Mouse (Mus musculus): Measurements from ENCODE around the gene Hsdl1.

Hsdl1 gene

DNA sequence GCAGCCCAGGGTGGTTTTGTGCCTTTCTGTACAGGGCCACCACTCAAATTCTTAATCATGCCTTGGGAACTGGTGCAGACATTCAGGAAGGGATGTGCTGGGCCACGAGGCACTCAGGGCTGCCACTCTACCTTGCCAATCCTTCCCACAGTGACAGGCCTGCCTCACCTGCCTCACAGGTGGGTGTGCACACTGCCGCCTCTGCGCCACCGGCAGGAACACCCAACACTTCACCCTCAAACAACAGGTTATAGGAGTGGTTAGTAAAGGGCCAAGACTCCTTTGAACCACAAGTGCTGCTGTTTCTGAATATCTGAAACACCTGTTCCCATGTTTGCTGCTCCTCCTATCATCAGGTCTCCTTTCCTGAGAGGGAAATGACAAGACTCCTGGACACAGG is 2.6 kb downstream of the Hsdl1 start:
- Histone ChIP-seq H3K9me3 (ENCODE audit: low read length) (no peaks in the 10 kb centered on the region), H3K27me3 (ENCODE audit: insufficient read depth, low read length) (peaks cover 49% of the 10 kb centered on the region), H3K36me3 (ENCODE audit: insufficient read depth, low read length) (peaks cover 13% of the 10 kb centered on the region), H3K4me3 (replicated peaks; ENCODE audit: low read length) (no peak overlapping the region), H3K4me1 (replicated peaks; ENCODE audit: low read depth, low read length) (peaks cover 38% of the 10 kb centered on the region)
- TF ChIP-seq POU5F1 (IDR thresholded peaks at IDR 0.05; ENCODE audit: borderline replicate concordance, low read length) = no peak
- TF ChIP-seq NANOG (IDR thresholded peaks at IDR 0.05; ENCODE audit: borderline replicate concordance, low read length) = no peak
- TF ChIP-seq CTCF (conservative IDR thresholded peaks at IDR 0.05; ENCODE audit: low read length) = no peak

DNA sequence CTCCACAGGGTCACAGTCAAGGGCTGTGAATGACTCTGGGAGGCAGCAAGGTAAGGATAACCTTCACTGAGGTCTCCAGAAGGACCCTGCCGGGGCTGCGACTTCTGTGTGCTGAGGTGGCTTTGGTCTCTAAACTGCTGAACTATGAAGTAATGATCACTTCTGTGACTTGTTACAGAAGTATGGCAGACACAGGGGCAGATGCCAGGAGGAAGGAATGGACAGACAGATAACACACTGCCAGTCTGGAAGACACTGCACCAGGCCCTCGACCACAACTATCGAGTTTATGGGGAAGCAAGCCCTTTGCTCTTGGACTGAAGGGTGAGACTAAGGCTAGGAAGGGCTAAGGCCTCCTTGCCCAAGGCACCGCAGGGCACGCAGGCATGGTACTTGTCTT is 3.8 kb downstream of the Hsdl1 start:
- peaks cover 38% of the 10 kb centered on the region for H3K27me3 ChIP-seq (ENCODE audit: insufficient read depth, low read length)
- H3K4me3 ChIP-seq (replicated peaks; ENCODE audit: low read length) = no peak overlapping the region
- peaks cover 50% of the 10 kb centered on the region for H3K4me1 ChIP-seq (replicated peaks; ENCODE audit: low read depth, low read length)
- no peaks in the 10 kb centered on the region for H3K9me3 ChIP-seq (ENCODE audit: low read length)
- H3K36me3 ChIP-seq (ENCODE audit: insufficient read depth, low read length) = peaks cover 14% of the 10 kb centered on the region
- TF ChIP-seq POU5F1 (IDR thresholded peaks at IDR 0.05; ENCODE audit: borderline replicate concordance, low read length) = no peak
- TF ChIP-seq CTCF (conservative IDR thresholded peaks at IDR 0.05; ENCODE audit: low read length) = no peak
- TF ChIP-seq NANOG (IDR thresholded peaks at IDR 0.05; ENCODE audit: borderline replicate concordance, low read length) = no peak

DNA sequence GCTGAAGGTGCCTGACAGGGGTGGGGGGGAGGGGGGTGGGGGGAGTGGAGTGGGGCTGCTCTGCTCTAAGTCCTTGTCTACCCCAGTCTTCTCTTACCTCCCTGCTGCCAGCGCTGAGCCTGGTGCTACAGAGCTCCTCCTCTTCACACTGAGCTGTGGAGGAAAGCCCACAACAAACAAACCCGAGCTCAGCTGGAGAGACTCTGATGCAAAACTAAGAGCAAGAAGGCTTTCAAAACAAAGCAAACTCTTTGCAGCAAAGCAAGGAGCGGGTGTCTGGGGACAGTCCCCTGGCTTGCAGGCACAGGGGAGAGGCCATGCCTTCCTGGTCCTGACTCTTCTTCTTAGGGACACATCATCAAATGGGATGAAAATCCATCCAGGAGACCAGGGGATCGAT is 5.1 kb downstream of the Hsdl1 start:
- no peak for TF ChIP-seq POU5F1 (IDR thresholded peaks at IDR 0.05; ENCODE audit: borderline replicate concordance, low read length)
- H3K4me1 ChIP-seq (replicated peaks; ENCODE audit: low read depth, low read length) = peaks cover 59% of the 10 kb centered on the region
- peaks cover 20% of the 10 kb centered on the region for H3K36me3 ChIP-seq (ENCODE audit: insufficient read depth, low read length)
- H3K27me3 ChIP-seq (ENCODE audit: insufficient read depth, low read length) = peaks cover 34% of the 10 kb centered on the region
- no peak overlapping the region for H3K4me3 ChIP-seq (replicated peaks; ENCODE audit: low read length)
- no peaks in the 10 kb centered on the region for H3K9me3 ChIP-seq (ENCODE audit: low read length)

DNA sequence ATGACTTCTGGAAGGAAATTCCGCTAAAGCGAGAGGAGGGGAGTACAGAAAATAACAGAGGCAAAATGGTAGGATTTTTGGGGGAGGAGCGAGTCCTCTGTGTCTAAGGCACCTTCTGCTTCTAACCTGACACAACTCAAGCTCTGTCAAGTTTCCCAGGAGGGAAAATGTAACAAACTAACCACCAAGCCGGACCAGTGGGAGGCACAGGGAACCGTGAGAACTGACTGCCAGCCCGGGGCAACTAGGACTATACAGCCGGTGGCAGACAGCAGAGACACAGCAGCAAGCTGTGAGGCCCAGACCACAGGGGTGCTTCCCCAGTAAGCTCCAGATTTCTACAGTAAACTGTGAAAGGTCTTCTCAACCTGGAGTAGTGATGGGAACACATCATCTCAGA is 6.0 kb downstream of the Hsdl1 start:
- TF ChIP-seq CTCF (conservative IDR thresholded peaks at IDR 0.05; ENCODE audit: low read length) (no peak), POU5F1 (IDR thresholded peaks at IDR 0.05; ENCODE audit: borderline replicate concordance, low read length) (no peak), NANOG (IDR thresholded peaks at IDR 0.05; ENCODE audit: borderline replicate concordance, low read length) (no peak)
- Histone ChIP-seq H3K36me3 (ENCODE audit: insufficient read depth, low read length) (peaks cover 27% of the 10 kb centered on the region), H3K4me3 (replicated peaks; ENCODE audit: low read length) (no peak overlapping the region), H3K9me3 (ENCODE audit: low read length) (no peaks in the 10 kb centered on the region), H3K4me1 (replicated peaks; ENCODE audit: low read depth, low read length) (peaks cover 56% of the 10 kb centered on the region), H3K27me3 (ENCODE audit: insufficient read depth, low read length) (peaks cover 29% of the 10 kb centered on the region)

DNA sequence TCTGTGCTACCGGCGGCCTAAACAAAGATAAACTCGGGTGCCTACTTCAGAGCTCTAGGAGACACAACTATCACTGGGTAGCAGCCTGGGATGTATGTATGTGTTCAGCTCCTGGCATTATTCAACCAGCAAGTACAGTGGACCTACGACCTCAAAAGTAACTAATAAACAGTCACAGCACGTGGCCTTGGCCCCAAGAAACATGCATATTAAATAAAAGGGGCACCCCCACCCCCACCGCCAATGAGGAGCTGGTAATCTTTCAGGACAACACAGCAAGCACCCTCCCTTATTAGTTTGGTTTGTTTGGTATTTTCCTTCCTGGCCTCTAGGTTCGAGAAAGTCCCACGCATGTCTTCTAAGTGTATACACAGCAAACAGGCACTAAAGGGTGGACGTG is 6.7 kb downstream of the Hsdl1 start:
- peaks cover 22% of the 10 kb centered on the region for H3K27me3 ChIP-seq (ENCODE audit: insufficient read depth, low read length)
- no peaks in the 10 kb centered on the region for H3K9me3 ChIP-seq (ENCODE audit: low read length)
- H3K36me3 ChIP-seq (ENCODE audit: insufficient read depth, low read length) = peaks cover 34% of the 10 kb centered on the region
- TF ChIP-seq NANOG (IDR thresholded peaks at IDR 0.05; ENCODE audit: borderline replicate concordance, low read length) (no peak), CTCF (conservative IDR thresholded peaks at IDR 0.05; ENCODE audit: low read length) (no peak), POU5F1 (IDR thresholded peaks at IDR 0.05; ENCODE audit: borderline replicate concordance, low read length) (no peak)
- H3K4me3 ChIP-seq (replicated peaks; ENCODE audit: low read length) = no peak overlapping the region
- peaks cover 54% of the 10 kb centered on the region for H3K4me1 ChIP-seq (replicated peaks; ENCODE audit: low read depth, low read length)

DNA sequence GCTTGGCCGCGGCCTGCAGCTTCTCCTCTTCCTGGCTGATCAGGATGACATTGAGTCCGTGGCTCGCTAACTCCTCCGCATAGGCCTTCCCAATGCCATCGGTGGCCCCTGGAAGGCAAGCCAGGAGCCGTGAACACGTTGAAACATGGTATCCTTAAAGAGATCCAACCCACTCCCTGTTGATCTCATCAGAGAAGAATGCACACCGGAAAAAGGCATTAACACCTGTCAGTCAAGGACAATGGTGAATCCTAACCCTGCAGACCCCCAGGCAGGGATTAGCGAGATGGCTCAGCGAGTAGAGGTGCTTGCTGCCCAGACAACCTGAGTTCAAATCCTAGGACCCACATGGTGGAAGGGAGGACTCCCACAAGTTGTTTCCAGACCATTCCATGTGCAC is 8.6 kb downstream of the Hsdl1 start:
- TF ChIP-seq NANOG (IDR thresholded peaks at IDR 0.05; ENCODE audit: borderline replicate concordance, low read length) = peak; percentile 51; the same call in 1 of the 2 replicates
- TF ChIP-seq CTCF (conservative IDR thresholded peaks at IDR 0.05; ENCODE audit: low read length) = no peak
- Histone ChIP-seq H3K27me3 (ENCODE audit: insufficient read depth, low read length) (peaks cover 9% of the 10 kb centered on the region; the same call in 1 of the 2 replicates), H3K36me3 (ENCODE audit: insufficient read depth, low read length) (peaks cover 48% of the 10 kb centered on the region), H3K9me3 (ENCODE audit: low read length) (no peaks in the 10 kb centered on the region), H3K4me3 (replicated peaks; ENCODE audit: low read length) (peak overlapping the region; percentile 70), H3K4me1 (replicated peaks; ENCODE audit: low read depth, low read length) (peaks cover 55% of the 10 kb centered on the region)

DNA sequence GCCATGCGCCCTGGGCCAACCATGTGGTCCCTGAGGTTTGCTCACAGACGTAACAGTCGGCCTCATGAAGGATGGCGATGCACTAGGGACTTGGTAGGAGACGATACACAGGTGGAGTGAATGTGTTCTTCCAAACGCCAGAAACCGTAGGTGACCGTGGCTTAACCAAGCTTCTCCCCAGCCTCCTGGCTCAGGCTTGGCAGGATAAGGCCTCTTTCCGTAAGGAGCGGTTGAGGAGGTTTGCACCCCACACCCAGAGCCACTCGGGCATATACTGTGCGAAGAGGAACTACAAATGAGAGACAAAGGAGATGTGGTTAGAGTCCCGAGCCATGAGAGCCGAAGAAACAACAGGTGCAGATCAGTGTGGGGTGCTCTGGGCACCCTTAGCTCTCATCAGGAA is 11.1 kb downstream of the Hsdl1 start:
- peaks cover 66% of the 10 kb centered on the region for H3K4me1 ChIP-seq (replicated peaks; ENCODE audit: low read depth, low read length)
- no peak for TF ChIP-seq POU5F1 (IDR thresholded peaks at IDR 0.05; ENCODE audit: borderline replicate concordance, low read length)
- H3K4me3 ChIP-seq (replicated peaks; ENCODE audit: low read length) = no peak overlapping the region
- no peaks in the 10 kb centered on the region for H3K9me3 ChIP-seq (ENCODE audit: low read length)
- peaks cover 6% of the 10 kb centered on the region; the same call in 1 of the 2 replicates for H3K27me3 ChIP-seq (ENCODE audit: insufficient read depth, low read length)
- H3K36me3 ChIP-seq (ENCODE audit: insufficient read depth, low read length) = peaks cover 46% of the 10 kb centered on the region

DNA sequence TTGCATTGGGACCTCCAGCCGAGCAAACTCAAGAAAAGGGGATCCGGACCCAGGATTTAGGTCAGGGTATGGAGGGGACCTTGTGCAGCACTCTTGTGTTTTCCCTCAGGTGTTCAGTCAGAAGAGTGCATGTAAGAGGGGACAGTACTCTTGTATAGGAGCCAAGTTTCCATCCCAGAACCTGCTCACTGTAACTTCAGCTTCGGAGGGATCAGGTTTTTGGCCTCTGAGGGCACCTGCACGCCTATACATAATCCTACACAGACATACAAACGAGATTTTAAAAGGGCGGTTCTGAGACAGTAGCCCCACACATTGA is 15.6 kb downstream of the Hsdl1 start:
- Histone ChIP-seq H3K36me3 (ENCODE audit: insufficient read depth, low read length) (peaks cover 49% of the 10 kb centered on the region), H3K4me1 (replicated peaks; ENCODE audit: low read depth, low read length) (peaks cover 70% of the 10 kb centered on the region), H3K27me3 (ENCODE audit: insufficient read depth, low read length) (no peaks in the 10 kb centered on the region), H3K4me3 (replicated peaks; ENCODE audit: low read length) (peak overlapping the region; percentile 66), H3K9me3 (ENCODE audit: low read length) (no peaks in the 10 kb centered on the region)
- TF ChIP-seq CTCF (conservative IDR thresholded peaks at IDR 0.05; ENCODE audit: low read length) (no peak), POU5F1 (IDR thresholded peaks at IDR 0.05; ENCODE audit: borderline replicate concordance, low read length) (no peak), NANOG (IDR thresholded peaks at IDR 0.05; ENCODE audit: borderline replicate concordance, low read length) (no peak)

DNA sequence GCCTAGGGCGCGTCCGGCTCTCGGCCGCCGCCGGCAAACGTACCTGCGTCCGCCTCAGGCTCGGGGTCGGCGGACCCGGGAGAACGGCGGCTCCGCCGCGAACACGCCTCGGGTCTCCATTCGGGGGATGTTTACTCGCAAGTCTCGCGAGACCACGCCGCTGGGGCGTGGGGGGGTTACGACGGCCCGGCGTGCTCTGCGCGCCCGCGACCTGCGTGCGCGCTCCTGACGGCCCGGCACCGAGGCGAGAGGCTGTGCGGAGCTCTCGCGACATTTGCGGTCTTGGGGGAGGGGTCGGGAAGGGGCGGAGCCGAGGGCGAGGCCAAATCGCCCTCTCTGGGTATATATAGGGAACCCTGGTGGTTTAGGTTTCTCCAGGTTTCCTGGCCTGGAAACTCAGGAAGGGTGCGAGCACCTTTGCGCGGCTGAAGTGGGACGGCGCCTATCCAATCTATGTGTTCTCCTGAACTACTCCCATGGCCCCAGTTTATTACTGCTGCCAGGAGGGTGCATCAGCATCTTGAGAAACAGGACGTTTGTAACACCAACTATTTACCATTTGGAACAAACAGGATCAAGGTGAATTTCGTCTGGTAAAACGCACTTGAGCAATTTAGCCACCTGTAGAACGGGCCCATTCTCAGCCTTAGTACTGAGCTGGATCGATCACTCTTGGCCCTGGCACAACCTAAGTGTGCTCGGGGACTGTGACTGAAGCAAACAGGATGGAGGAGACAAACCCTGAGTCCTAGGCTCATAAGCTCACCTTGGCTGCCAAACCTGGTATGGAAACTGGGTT is 16.2 kb downstream of the Hsdl1 start, which contains the start of gene Mbtps1:
Gene Mbtps1 (minus strand): TSS at position 133 of the 799 bp plus-strand sequence.
- no peak for TF ChIP-seq NANOG (IDR thresholded peaks at IDR 0.05; ENCODE audit: borderline replicate concordance, low read length)
- no peak for TF ChIP-seq CTCF (conservative IDR thresholded peaks at IDR 0.05; ENCODE audit: low read length)
- TF ChIP-seq POU5F1 (IDR thresholded peaks at IDR 0.05; ENCODE audit: borderline replicate concordance, low read length) = no peak
- Histone ChIP-seq H3K4me3 (replicated peaks; ENCODE audit: low read length) (peak within 1 kb of the TSS; percentile 92), H3K4me1 (replicated peaks; ENCODE audit: low read depth, low read length) (peaks cover 71% of the 10 kb centered on the region), H3K27me3 (ENCODE audit: insufficient read depth, low read length) (no peaks in the 10 kb centered on the region), H3K36me3 (ENCODE audit: insufficient read depth, low read length) (peaks cover 49% of the 10 kb centered on the region), H3K9me3 (ENCODE audit: low read length) (no peaks in the 10 kb centered on the region)

All from E14TG2a.4 (cell line).